Mouse (Mus musculus) forebrain, embryonic 12.5 days (tissue): Measurements from ENCODE around the gene Mrps22. TPM values are rescaled to one million over a fixed set of nuclear protein-coding genes. Genes with fewer than 3 reads are reported as not detected.

Experiments used
- ATAC-seq: fragments of 200-750 bp; cut with Nextera tagmentation; 2 replicates; pipeline ENCODE4 v1.8.0; 2017; ENCODE audit warnings: moderate TSS enrichment; ENCODE audit not compliant: low FRiP score
- H3K27ac ChIP-seq: fragments of 300-500 bp; sonication (generic); 2 replicates; pipeline ENCODE4 v1.5.1; 2016; ENCODE audit warnings: mild to moderate bottlenecking
- H3K27me3 ChIP-seq: fragments of 300-500 bp; sonication (generic); 2 replicates; pipeline ENCODE4 v1.6.1; 2016; ENCODE audit warnings: mild to moderate bottlenecking
- H3K36me3 ChIP-seq: fragments of 300-500 bp; sonication (generic); replicated peaks from 2 replicates; pipeline ENCODE4 v1.6.1; 2016; ENCODE audit warnings: mild to moderate bottlenecking
- H3K4me1 ChIP-seq: fragments of 300-500 bp; sonication (generic); 2 replicates; pipeline ENCODE4 v1.6.1; 2016
- H3K4me2 ChIP-seq: fragments of 300-500 bp; sonication (generic); 2 replicates; pipeline ENCODE4 v1.6.1; 2016; ENCODE audit warnings: mild to moderate bottlenecking, moderate library complexity
- H3K4me3 ChIP-seq: fragments of 300-500 bp; sonication (generic); replicated peaks from 2 replicates; pipeline ENCODE4 v1.5.1; 2016; ENCODE audit warnings: mild to moderate bottlenecking
- H3K9ac ChIP-seq: fragments of 300-500 bp; sonication (generic); 2 replicates; pipeline ENCODE4 v1.6.1; 2016; ENCODE audit warnings: mild to moderate bottlenecking
- H3K9me3 ChIP-seq: fragments of 300-500 bp; sonication (generic); 2 replicates; pipeline ENCODE4 v1.6.1; 2016
- WGBS: fragments of 180-500 bp; shearing (Covaris S2); methylation state at CpG from one replicate; pipeline ENCODE4 v1.1.7; 2016; 5-methylcytosine and 5-hydroxymethylcytosine counted together
- polyA plus RNA-seq: library from polyadenylated mRNA; unstranded; fragments of >200 nt; fragmentation: Nextera tagmentation; extraction: Ambion mirVana; gene quantifications from 2 replicates; pipeline ENCODE4 v1.2.1, GENCODE M21; 2016

Mrps22 gene
- polyA plus RNA-seq, result 67.1 and 72.5 TPM in 2 replicates

DNA sequence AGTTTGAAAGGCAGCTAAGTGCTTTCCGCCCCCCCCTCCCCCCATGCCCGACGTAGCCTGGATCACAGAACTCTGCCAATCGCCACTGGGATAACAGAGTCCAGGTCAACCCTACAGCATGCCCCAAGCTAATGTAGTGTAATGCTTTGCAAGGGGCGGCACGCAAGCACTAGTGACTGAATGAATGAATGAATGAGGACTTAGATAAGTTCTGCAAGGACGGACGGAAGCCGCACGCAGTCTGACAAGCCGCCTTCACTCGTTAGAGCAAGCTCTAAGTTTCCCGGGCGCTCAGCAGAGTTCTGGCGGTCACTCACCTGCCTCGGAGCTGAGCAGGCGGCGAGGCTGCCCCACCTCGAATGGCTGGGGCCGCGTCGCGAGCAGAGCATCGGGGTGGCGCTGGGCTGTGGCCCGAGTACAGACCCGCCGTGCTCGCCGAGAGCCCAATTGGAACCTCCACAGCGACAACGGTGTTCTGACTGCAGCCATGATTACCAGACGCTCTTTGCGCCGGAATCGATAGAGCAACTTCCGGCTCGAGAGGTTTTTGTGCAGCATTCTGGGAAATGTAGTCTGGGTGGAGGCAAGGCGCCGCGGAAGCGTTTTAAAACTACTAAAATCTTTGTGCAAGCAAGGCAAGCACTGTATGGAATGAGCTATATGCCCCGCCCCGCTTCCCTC lies at the start of gene Mrps22:
Gene Mrps22, minus strand, starts transcription at position 505 of the 681 bp plus-strand sequence.
- no peaks in the 10 kb centered on the region for H3K9me3 ChIP-seq
- peak within 1 kb of the TSS; percentile 65; the same call in 1 of the 2 replicates for H3K27ac ChIP-seq
- H3K4me1 ChIP-seq, result peaks cover 12% of the 10 kb centered on the region
- H3K27me3 ChIP-seq, result peaks cover 5% of the 10 kb centered on the region
- peak within 1 kb of the TSS; percentile 88 for H3K4me3 ChIP-seq
- peaks cover 16% of the 10 kb centered on the region for H3K36me3 ChIP-seq
- ATAC-seq, result peak; percentile 93
- H3K4me2 ChIP-seq, result peak within 1 kb of the TSS; percentile 96
- peak within 1 kb of the TSS; percentile 79 for H3K9ac ChIP-seq
- under 1% methylated on average over 44 of the region's 44 CpGs for WGBS

DNA sequence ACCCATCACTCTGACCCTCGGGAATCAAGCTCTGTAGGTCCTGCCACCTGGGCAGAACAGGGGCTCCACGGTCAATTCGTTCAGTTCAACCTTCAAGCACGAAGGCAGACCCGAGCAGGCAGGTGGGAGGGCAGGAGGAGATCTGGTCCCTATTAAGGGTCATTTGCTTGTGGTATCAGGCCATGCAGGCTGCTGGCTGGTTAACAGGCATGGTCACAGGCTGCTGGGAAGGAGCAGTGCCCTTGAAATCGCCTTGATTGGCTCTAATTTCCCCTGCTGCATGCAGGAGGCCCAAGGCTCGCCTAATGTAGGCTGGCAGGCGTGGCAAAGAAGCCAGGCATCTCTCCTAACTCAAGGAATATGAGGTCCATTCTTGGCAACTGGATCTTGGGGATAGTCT lies 49.1 kb upstream of the Mrps22 start:
- H3K4me3 ChIP-seq, result no peak overlapping the region
- no peak overlapping the region for H3K27ac ChIP-seq
- H3K4me2 ChIP-seq, result no peak overlapping the region
- H3K27me3 ChIP-seq, result peaks cover 3% of the 10 kb centered on the region; the same call in 1 of the 2 replicates
- H3K4me1 ChIP-seq, result no peaks in the 10 kb centered on the region; the same call in 1 of the 2 replicates
- 71% methylated on average over 8 of the region's 8 CpGs for WGBS
- no peaks in the 10 kb centered on the region for H3K9me3 ChIP-seq
- no peak for ATAC-seq
- H3K36me3 ChIP-seq, result no peaks in the 10 kb centered on the region
- H3K9ac ChIP-seq, result no peak overlapping the region

DNA sequence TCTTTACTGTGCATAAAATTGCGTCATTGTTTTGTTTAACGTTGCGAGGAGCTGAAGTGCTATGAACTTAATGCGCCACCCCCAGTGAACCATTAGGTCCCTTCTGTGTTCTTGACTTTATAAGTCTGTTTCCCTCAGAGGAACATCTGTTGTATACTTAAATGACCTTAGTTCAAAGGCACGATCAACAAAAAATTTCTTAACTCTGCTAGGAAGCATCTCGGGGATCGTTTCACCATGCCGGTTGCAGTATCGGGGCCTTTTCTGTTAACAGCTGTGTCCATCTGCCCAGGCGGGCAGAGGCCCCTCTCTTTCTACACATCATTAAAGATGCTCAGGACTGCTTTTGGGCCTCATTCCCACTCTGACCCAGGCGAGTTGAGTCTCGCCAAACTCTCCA lies 46.0 kb upstream of the Mrps22 start:
- Histone ChIP-seq H3K9ac (no peak overlapping the region), H3K4me3 (no peak overlapping the region), H3K4me2 (no peak overlapping the region), H3K36me3 (no peaks in the 10 kb centered on the region), H3K9me3 (no peaks in the 10 kb centered on the region), H3K4me1 (no peaks in the 10 kb centered on the region; the same call in 1 of the 2 replicates), H3K27ac (no peak overlapping the region), H3K27me3 (peaks cover 4% of the 10 kb centered on the region; the same call in 1 of the 2 replicates)
- 66% methylated on average over 12 of the region's 12 CpGs for WGBS
- ATAC-seq, result no peak

DNA sequence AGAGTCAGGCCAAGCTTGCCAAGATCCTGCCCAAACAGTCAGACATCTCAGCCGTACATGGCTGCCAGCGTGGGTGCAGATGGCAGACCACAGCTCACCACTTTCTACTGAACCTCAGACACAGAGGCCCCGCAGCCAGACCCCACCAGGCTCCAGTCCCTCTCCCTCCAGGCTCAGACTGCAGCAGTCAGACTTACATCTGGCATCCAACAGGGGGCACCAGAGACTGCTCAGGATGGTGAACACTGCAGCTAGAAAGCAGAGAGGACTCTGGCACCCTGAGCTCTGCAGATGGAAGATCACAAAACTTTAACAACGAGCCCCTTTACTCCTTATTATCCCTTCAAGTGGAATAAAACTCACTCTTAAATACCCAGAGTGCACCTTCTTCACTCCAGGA lies 44.3 kb upstream of the Mrps22 start:
- Histone ChIP-seq H3K9ac (no peak overlapping the region), H3K4me1 (no peaks in the 10 kb centered on the region; the same call in 1 of the 2 replicates), H3K9me3 (no peaks in the 10 kb centered on the region), H3K27ac (no peak overlapping the region), H3K4me3 (no peak overlapping the region), H3K4me2 (no peak overlapping the region), H3K27me3 (peaks cover 4% of the 10 kb centered on the region; the same call in 1 of the 2 replicates), H3K36me3 (no peaks in the 10 kb centered on the region)
- WGBS, result 33% methylated on average over 4 of the region's 4 CpGs
- ATAC-seq, result peak; percentile 73; the same call in 1 of the 2 replicates

DNA sequence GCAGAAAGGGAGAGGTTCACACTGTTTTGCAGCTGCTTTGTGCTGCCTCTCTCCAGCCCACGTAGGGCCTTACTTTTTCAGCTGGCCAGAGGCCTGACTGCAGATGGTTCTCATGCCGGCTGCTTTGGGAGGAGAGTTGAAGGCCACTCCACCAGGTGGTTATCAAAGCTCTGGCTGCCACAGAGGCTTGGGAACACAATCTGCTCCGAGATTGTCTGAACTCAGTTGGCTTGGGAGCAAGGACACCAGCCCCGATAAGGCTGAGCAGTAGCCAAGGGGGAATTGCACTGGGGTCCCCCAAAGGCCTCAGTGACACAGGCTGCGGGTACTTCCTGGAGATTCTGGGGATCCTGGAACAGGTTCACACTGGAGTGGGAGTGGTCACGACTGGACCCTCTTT lies 40.7 kb upstream of the Mrps22 start:
- Histone ChIP-seq H3K27ac (no peak overlapping the region), H3K4me2 (no peak overlapping the region), H3K9ac (no peak overlapping the region), H3K9me3 (no peaks in the 10 kb centered on the region), H3K4me1 (no peaks in the 10 kb centered on the region; the same call in 1 of the 2 replicates), H3K36me3 (no peaks in the 10 kb centered on the region), H3K4me3 (no peak overlapping the region), H3K27me3 (0 out of 2 replicates have a peak, but pooled peaks cover 4% of the 10 kb centered on the region)
- no peak for ATAC-seq
- WGBS, result 82% methylated on average over 6 of the region's 6 CpGs

DNA sequence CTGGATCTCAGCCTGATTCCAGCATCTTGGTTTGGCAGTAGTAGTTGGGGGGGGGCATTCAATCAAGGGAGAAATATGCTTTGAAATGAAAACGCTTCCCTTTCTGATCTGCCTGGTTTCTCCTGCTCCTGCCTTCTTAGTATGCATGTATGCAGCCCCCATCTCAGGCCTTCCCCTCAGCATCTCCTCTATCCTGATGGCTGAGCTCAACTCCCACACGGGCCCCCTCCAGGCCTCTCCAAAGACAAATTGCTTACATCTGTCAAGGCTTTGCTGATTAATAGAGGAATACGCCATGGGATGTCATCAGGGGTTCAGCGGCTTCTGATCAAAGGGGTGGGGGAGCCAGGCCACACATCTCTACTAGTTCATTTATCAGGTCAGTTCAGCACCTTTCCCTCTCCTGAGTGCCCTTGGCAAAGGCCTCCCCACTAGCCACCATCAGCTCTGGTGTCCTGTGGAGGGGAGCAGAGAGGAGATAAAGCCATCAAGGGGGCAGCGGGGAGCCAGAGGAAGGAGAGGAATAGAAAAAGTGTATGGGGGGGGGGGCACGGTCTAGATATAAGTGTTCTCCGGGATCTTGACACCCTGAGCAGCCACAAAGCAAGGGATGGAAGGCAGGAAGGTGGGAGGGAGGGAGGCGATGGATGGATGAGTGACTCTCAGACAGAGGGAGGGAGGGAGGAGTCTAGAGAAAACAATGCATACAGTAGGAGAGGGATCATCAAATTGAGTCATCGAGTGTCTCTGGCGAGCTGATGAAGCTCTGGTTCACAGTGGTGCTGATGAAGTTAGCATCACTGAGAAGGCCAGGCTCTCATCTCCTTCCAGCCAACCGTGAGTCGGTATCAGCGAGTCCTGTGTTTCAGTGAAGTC lies 32.1 kb upstream of the Mrps22 start:
- Histone ChIP-seq H3K27me3 (no peaks in the 10 kb centered on the region; the same call in 1 of the 2 replicates), H3K9ac (no peak overlapping the region), H3K4me3 (no peak overlapping the region), H3K4me2 (no peak overlapping the region), H3K4me1 (peaks cover 8% of the 10 kb centered on the region; the same call in 1 of the 2 replicates), H3K27ac (no peak overlapping the region), H3K36me3 (no peaks in the 10 kb centered on the region), H3K9me3 (no peaks in the 10 kb centered on the region)
- no peak for ATAC-seq
- 74% methylated on average over 13 of the region's 13 CpGs for WGBS

DNA sequence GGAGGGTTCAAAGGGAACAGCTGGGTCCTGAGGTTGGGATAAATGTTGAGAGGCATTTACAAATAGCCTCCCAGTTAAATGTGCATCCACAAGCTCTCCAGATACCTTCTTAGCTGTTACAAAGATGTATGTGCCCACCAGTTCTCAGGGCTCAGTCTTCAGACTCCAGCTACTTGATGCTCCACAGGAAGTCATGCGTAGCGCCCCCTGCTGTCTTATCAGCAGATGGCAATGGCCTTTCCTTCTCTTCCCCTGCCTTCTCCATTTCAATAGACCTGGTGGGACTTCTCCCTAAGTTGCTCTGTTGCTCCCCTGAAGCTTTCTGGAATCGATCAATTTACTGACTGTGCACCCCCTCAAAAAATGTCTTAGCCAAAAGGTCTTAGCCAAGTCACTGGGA lies 27.0 kb upstream of the Mrps22 start:
- Histone ChIP-seq H3K4me1 (peaks cover 2% of the 10 kb centered on the region; the same call in 1 of the 2 replicates), H3K36me3 (no peaks in the 10 kb centered on the region), H3K27me3 (peaks cover 4% of the 10 kb centered on the region; the same call in 1 of the 2 replicates), H3K9me3 (no peaks in the 10 kb centered on the region), H3K27ac (no peak overlapping the region), H3K4me2 (no peak overlapping the region), H3K4me3 (no peak overlapping the region), H3K9ac (no peak overlapping the region)
- WGBS, result 48% methylated on average over 3 of the region's 3 CpGs
- ATAC-seq, result no peak

DNA sequence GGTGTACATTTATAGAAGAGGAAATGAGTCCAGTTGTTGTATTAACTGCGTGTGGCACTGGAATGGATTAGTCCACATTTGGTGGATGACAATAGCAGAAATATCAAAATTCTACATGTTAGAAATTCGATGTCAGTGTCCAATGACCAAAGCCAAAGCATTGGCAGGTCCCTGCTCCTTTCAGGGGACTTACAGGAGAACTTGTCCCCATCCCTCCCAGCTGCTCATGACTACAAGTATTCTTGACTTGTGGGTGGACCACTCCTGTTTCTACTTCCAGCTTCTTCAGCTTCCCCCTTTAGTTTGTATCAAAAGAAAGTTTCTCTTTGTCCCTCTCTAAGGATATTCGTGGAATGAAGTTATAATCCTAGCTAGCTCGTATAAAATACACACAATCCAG lies 3.4 kb upstream of the Mrps22 start:
- Histone ChIP-seq H3K36me3 (no peaks in the 10 kb centered on the region), H3K27me3 (peaks cover 5% of the 10 kb centered on the region), H3K9ac (no peak overlapping the region), H3K4me3 (no peak overlapping the region), H3K27ac (no peak overlapping the region), H3K4me1 (peaks cover 12% of the 10 kb centered on the region), H3K9me3 (no peaks in the 10 kb centered on the region), H3K4me2 (no peak overlapping the region)
- ATAC-seq, result no peak
- 73% methylated on average over 4 of the region's 4 CpGs for WGBS

DNA sequence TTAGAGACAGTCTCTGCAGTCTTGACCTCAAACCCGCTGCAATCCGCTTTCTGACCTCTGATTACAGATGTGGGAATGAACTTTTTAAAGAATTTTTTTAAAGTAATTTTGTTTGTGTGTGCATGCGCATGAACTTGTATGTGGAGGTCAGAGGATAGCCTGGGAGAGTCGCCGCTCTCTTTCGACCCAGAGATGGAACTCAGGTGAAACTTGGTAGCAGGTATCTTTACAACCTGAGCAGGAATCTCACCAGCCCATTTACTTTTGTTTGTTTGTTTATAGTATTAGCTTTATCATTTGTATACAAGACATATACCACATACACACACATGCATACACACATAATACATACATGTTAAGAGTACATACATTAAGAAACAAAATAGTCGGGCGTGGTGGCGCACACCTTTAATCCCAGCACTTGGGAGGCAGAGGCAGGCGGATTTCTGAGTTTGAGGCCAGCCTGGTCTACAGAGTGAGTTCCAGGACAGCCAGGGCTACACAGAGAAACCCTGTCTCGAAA lies 438 bp upstream of the Mrps22 start:
- H3K27ac ChIP-seq, result no peak overlapping the region
- peaks cover 12% of the 10 kb centered on the region for H3K4me1 ChIP-seq
- WGBS, result 52% methylated on average over 11 of the region's 11 CpGs
- no peaks in the 10 kb centered on the region for H3K9me3 ChIP-seq
- H3K9ac ChIP-seq, result 0 out of 2 replicates have a peak overlapping the region, but pooled peaks have one; percentile 79
- peak overlapping the region; percentile 88 for H3K4me3 ChIP-seq
- peak overlapping the region; percentile 96 for H3K4me2 ChIP-seq
- H3K36me3 ChIP-seq, result peaks cover 10% of the 10 kb centered on the region
- peaks cover 5% of the 10 kb centered on the region for H3K27me3 ChIP-seq
- ATAC-seq, result peak; percentile 5

DNA sequence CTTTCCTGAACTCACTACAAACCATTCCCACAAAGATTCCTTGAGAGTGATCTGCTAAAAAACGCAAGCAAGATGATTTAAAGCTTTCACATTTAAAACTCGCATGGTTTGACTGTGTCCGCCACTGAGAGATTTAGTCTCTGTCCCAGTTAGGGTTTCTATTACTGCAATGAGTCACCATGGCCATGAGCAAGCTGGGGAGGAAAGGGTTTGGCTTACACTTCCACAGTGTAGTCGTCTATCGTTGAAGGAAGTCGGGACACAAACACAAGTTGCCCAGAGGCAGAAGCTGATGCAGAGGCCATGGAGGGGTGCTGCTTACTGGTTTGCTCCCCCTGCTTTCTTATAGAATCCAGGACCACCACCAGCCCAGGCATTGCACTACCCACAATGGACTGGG lies 1.4 kb downstream of the Mrps22 start:
- Histone ChIP-seq H3K4me1 (peaks cover 12% of the 10 kb centered on the region), H3K36me3 (peaks cover 26% of the 10 kb centered on the region), H3K4me2 (peak overlapping the region; percentile 96), H3K9ac (no peak overlapping the region), H3K9me3 (no peaks in the 10 kb centered on the region), H3K4me3 (no peak overlapping the region), H3K27ac (no peak overlapping the region), H3K27me3 (peaks cover 5% of the 10 kb centered on the region)
- 89% methylated on average over 6 of the region's 6 CpGs for WGBS
- no peak for ATAC-seq

DNA sequence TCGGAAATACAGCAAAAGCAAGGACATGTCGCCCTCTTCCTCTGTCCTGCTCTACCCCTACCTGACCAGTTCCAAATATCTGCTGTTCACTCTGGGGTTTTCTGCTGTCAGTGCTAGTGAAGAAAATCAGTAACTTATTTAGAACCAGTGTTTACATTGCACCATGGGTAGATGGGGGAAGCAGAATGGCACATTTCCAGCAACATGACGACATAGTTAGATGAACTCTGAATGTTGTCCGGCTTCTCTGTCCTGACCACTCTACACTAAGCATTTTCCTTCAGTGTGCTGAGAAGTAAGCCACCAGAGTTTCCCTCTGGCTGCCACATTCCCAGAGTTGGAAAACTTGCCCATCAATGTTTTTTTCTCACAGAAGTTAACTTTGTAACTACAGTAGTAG lies 17.6 kb downstream of the Mrps22 start:
- 91% methylated on average over 4 of the region's 4 CpGs for WGBS
- no peaks in the 10 kb centered on the region for H3K27me3 ChIP-seq
- no peak overlapping the region for H3K27ac ChIP-seq
- H3K9ac ChIP-seq, result no peak overlapping the region
- no peak for ATAC-seq
- no peak overlapping the region for H3K4me2 ChIP-seq
- H3K9me3 ChIP-seq, result no peaks in the 10 kb centered on the region
- H3K4me1 ChIP-seq, result no peaks in the 10 kb centered on the region
- no peak overlapping the region for H3K4me3 ChIP-seq
- peaks cover 86% of the 10 kb centered on the region for H3K36me3 ChIP-seq
